Mouse (Mus musculus) neural tube, embryonic 15.5 days (tissue): ENCODE results near the gene Efcab6. TPM values are rescaled to one million over a fixed set of nuclear protein-coding genes. Genes with fewer than 3 reads are reported as not detected.

Source experiments
- ATAC-seq: fragments of 200-750 bp; cut with Nextera tagmentation; 2 replicates; pipeline ENCODE4 v1.8.0; 2017; ENCODE audit warnings: mild to moderate bottlenecking, moderate TSS enrichment, moderate library complexity; ENCODE audit not compliant: low FRiP score
- H3K27ac ChIP-seq: fragments of 300-500 bp; sonication (generic); replicated peaks from 2 replicates; pipeline ENCODE4 v1.5.1; 2015; ENCODE audit warnings: mild to moderate bottlenecking, inconsistent platforms
- H3K27me3 ChIP-seq: fragments of 300-500 bp; sonication (generic); replicated peaks from 2 replicates; pipeline ENCODE4 v1.6.1; 2015; ENCODE audit warnings: inconsistent platforms
- H3K36me3 ChIP-seq: fragments of 300-500 bp; sonication (generic); 2 replicates; pipeline ENCODE4 v1.6.1; 2015; ENCODE audit warnings: inconsistent platforms
- H3K4me1 ChIP-seq: fragments of 300-500 bp; sonication (generic); 2 replicates; pipeline ENCODE4 v1.6.1; 2015; ENCODE audit warnings: inconsistent platforms
- H3K4me2 ChIP-seq: fragments of 300-500 bp; sonication (generic); 2 replicates; pipeline ENCODE4 v1.6.1; 2015; ENCODE audit warnings: inconsistent platforms, mild to moderate bottlenecking, moderate library complexity
- H3K4me3 ChIP-seq: fragments of 300-500 bp; sonication (generic); replicated peaks from 2 replicates; pipeline ENCODE4 v1.5.1; 2015; ENCODE audit warnings: mild to moderate bottlenecking, inconsistent platforms
- H3K9ac ChIP-seq: fragments of 300-500 bp; sonication (generic); replicated peaks from 2 replicates; pipeline ENCODE4 v1.6.1; 2015; ENCODE audit warnings: mild to moderate bottlenecking, inconsistent platforms
- H3K9me3 ChIP-seq: fragments of 300-500 bp; sonication (generic); replicated peaks from 2 replicates; pipeline ENCODE4 v1.6.1; 2016; ENCODE audit warnings: inconsistent platforms
- WGBS: fragments of 180-500 bp; shearing (Covaris S2); methylation state at CpG from one replicate; pipeline ENCODE4 v1.1.7; 2015; ENCODE audit warnings: mixed read lengths; 5-methylcytosine and 5-hydroxymethylcytosine counted together
- polyA plus RNA-seq: library from polyadenylated mRNA; unstranded; fragments of >200 nt; fragmentation: Nextera tagmentation; extraction: Ambion mirVana; gene quantifications from 2 replicates; pipeline ENCODE4 v1.2.1, GENCODE M21; 2015

Gene Efcab6
- polyA plus RNA-seq, 1 experiment from 2014 or later = 0.82 TPM

- Histone ChIP-seq H3K36me3 (no peaks in the 10 kb centered on the region), H3K27me3 (no peaks in the 10 kb centered on the region), H3K27ac (peak overlapping the region; percentile 56), H3K4me1 (peaks cover 15% of the 10 kb centered on the region), H3K4me3 (no peak overlapping the region), H3K9me3 (no peaks in the 10 kb centered on the region), H3K4me2 (no peak overlapping the region), H3K9ac (no peak overlapping the region)
- WGBS = 37% methylated on average over 13 of the region's 13 CpGs
- ATAC-seq = peak; percentile 55
These were observed 236.0 kb downstream of the Efcab6 start for GRCm38 (mm10) chr15:83829226-83829625.

GRCm38 (mm10) chr15:83828011-83828410, 237.2 kb downstream of the Efcab6 start:
- Histone ChIP-seq H3K36me3 (no peaks in the 10 kb centered on the region), H3K27me3 (no peaks in the 10 kb centered on the region), H3K9me3 (no peaks in the 10 kb centered on the region), H3K4me3 (no peak overlapping the region), H3K4me2 (no peak overlapping the region), H3K27ac (no peak overlapping the region), H3K4me1 (peaks cover 15% of the 10 kb centered on the region), H3K9ac (no peak overlapping the region)
- WGBS = 76% methylated on average over 8 of the region's 8 CpGs
- ATAC-seq = no peak

Other genes with a start within 250 kb of the Efcab6 start
- gene Sult4a1, start 40.4 kb upstream of the Efcab6 start, polyA plus RNA-seq = 130 and 150 TPM in 2 replicates
- not detected in 2 replicates for gene Pnpla5, start 57.8 kb upstream of the Efcab6 start, polyA plus RNA-seq
- 5.9 and 6.6 TPM in 2 replicates for gene Pnpla3, start 102.5 kb upstream of the Efcab6 start, polyA plus RNA-seq
- gene Samm50, start 126.9 kb upstream of the Efcab6 start, polyA plus RNA-seq = 89.4 and 91.9 TPM in 2 replicates
- gene Parvb, start 166.7 kb upstream of the Efcab6 start, polyA plus RNA-seq = 4.8 and 7.2 TPM in 2 replicates